Mouse (Mus musculus) lung, adult 18-20 months (tissue): ENCODE measurements around the gene Scn3a.

ENCODE experiments used
- DNase-seq, 2 experiments: peaks; one replicate each; pipeline ENCODE4 v3.0.0; 2022; ENCODE audit warnings: mixed read lengths in 2 of 2

Scn3a gene

DNA sequence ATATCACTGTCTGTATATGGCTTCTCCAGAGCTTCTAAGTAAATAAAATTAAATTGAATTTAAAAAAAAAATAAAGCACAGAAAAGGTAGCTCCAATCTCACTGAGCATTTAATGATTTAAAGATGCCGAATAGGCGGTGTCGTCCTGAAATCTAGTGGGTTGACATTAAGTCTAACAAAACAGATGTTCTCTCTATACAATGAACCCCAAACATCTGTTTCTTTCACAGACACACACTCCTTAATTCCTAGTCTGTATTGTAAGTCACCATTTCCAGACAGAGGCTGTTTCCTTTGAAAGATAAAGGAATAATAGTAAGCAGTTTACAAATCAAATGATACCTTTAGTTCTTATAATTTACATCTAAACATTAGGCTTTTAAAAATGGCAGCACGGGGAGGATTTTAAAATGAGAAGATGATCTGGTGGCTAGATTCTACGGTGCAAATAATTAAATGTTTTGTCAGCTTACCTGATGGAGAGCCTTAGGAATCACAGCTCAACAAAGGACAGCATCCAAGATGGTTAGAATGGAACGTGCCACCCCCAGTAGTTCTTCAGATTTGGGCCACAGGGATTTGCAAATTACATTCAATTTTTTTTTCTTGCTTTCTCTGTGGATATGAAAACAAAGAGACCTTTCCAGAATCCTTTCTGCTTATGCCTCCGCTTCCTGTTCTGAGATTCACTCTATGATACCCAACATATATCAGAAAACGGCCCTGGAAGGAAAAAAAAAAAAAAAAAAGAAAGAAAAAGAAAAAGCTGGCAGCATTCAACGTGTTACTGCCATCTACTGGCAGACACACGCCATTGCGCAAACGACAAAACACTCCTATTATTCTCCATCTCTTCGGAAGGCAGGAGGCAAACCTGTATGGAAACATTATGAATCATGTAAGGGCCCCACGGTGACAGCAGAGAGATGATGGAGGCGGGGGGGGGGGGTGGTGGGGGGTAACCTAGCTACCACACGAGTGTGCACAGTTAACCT, at the start of gene Scn3a:
Scn3a (minus strand) TSS at position 835 of the 995 bp plus-strand sequence.
- peak; percentile 10 to 29 for DNase-seq

DNA sequence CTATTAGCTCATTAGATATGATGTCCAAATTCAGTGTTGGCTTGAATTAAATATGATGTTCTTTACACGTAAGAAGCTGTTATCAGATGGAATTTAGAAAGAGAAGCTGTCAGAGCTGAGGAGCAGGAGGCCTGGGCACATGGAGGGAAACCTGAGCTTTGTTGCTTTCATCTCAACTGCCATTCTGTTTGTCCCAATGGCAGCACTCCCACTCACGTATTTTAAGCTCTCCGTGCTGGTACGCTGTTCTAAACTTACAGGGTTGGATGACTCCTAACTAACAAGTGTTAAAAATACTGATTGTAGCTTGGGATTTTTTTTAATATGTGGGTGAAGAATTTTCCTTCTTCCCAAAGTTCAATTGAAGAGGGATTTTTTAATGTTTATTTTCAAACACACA, 44.5 kb upstream of the Scn3a start:
- no peak for DNase-seq

DNA sequence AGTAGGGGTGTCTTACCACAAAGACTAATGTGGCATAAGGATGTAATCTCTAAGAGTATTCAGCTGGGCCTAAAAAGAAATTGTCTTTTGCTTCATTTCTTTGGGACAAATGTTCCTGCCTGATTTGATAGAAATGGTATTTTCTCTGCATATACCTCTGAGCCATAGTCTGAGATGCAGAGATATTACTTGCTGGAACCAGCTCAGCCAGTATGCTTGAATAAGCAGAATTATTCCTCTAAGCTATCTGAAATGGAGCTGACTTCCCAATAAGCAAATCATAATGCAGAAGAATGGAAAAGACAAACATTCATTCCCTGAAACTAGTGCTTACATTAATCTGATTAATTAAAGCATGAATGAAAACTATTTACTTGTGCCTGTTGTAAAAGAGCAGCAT, 40.4 kb upstream of the Scn3a start:
- DNase-seq: no peak

DNA sequence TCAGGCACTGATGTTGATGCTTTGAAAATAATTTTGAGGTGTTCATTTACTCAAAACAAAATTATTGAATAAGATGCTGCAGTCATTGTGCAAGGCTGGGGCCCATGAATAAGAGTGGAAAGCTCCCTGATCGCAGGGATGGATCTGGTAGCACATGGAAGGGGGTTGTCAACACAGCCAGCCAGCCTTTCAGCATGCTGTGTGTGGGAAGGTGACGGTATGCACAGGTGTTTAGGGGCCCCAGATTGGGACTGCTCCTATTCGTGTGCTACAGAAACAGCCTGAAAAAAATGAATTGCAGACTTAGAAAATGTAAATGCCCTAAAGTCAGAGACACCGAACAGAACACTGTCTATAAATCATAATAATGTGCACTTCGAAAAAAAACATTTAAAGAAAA, 20.3 kb upstream of the Scn3a start:
- DNase-seq: no peak

DNA sequence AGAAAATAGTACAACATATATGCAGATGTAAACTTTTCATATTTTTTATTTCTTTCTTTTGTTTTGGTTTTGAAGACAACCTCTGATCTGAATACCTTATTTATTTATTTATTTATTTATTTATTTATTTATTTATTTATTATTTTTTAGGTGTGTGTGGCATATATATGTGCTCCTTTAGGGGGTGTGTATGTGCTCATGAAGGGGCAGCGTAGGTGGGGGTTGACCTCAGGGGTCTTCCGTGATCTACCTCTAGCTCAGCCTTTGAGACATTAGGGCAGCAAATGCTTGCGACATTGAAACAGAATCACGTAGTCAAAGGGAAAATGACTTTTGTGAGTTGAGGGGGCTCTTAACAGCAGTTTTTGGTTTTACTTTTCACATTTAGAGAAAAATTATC, 498 bp upstream of the Scn3a start:
- no peak for DNase-seq

DNA sequence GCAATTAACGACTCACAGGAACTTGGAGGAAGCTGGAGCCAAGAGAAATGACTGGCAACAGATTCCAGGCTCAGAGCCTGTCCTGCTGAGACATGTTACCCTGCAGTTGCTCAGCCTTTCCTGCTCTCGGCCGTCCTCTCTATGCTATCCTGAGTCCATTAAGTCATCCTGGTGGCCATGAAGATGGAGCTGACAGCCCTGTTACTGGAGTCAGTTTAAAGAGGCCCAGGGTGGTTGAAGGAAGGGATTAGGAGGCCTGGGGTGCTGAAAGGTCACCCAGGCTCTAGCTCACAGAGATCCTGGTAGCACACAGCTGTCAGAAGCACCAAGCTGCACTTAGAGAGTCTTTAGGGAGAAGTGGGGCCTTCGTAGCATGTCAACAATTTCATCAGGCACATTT, 3.5 kb downstream of the Scn3a start:
- peak in 1 of 2 experiments; percentile 16 for DNase-seq

DNA sequence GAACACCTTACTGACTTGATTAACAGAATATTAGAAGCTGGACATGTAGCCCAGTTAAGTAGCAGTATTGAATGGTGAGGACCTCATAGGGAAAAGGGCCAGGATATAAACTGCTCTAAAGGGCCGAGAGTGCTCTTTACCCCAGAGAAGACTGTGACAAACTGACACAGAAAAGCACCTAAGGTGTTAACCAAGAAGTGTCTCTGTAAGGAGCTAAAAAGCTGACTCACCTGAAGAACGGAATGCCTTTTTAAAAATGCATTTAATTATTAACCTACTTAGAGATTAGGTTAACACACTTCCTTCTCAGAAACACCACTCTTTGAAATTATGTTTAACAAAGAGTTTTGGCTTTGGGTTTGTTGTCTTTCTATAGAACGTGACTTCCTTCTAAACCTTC, 9.7 kb downstream of the Scn3a start:
- DNase-seq: no peak

DNA sequence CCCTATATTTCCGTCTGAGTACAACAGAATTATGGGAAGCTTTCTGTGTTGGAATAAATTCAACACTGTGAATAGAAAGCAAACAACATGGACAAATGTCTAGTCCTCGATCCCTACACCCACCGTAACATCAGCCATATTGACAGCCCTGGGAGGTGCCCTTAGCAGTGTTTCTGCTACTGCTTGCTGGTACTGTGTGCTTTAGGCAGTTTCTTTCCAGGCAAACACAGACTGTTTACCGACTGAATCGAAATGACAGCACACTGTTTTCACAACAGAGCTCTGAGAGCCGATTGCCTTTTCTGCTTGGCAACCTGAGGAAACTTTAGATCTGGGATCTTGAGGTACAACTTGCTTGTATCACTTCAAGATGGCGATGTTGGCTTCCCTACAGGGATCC, 12.8 kb downstream of the Scn3a start:
- DNase-seq: no peak

DNA sequence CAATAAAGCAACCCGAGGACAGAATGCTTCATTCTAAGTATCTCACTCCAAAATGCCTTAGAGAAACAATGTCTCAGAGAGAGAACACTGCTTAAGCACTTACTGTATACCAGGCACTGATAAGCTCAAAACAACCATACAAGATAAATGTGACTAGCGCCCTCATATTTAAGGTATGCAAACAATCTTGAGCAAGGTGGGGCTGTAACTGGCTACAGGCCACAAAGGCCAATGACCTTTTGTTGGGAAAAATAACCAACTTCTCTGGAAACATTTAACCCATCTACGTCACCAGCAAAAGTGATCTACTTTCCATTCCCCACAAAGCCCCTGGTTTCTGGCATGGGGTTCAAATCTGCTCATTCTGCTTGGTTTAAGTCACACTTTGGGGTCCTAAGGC, 14.0 kb downstream of the Scn3a start:
- no peak for DNase-seq

DNA sequence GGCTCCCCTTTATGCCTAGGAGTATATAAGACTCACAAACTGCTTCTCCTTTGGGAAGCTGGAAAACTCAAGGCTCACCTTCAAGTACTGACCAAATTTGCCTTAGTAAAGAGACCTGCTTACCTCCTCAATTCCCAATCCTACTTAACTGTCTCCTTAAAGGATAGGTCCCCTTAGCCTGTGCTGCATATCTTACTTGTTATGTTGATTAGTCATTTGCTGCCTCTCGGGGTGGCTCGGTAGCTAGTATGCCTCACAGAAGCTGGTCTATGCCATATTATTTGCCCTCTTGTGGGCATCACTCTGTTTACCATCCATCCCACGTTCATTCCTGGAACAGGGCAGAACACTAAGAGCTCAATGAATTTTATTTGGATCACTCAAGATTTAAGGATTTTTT, 14.7 kb downstream of the Scn3a start:
- DNase-seq: no peak

DNA sequence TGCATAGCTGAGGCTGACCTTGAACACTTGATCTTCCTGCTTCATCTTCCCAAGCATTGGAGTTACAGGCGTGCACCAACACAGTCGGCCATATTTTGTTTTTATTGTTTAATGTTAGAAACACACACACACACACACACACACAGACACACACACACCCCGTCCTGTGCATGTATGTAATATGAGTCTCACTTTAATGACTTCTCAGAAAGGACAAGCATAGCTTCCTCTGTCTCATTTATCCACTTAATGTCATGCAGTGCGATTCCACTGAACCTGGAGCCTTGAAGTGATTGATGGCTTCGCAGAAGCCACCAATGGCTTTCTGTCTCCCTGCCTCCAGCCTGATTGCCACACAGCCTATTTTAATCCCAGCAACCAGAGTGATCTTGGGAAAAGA, 15.2 kb downstream of the Scn3a start:
- no peak for DNase-seq

DNA sequence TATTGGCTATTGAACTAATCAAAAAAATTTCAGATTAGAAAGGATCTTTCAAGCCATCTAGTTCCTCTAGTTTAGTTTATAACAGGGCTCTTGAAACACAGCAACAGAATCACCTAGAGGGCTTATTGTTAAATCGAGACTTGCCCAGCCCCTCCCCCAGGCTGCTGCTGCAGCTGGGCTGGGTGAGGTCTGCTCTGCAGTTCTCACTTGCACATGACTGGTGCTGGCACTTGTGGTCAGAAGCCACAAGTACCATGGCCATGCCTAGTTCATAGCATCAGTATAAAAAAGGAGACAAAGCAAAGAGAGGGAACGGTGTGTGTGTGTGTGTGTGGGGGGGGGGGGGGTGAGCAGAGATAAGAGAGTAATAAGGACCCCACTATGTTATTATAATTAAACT, 15.7 kb downstream of the Scn3a start:
- no peak for DNase-seq

DNA sequence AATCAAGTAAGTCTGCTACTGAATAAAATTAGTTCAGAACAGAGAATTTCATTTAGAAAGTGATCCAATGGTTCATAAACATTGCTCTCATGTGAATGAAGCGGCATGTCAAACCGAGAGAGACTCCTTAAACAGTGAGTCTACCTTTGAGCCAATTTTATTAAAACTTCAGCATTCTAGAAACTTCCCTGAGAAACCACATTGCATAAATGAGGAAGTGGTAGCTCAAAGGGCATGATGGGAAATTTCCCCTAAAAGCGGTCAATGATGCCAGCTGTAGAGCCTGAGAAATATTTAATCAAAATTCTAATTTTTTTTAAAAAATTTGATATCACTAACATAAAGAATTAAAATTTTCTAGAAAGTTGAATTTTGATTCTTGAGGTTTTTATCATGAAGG, 16.9 kb downstream of the Scn3a start:
- DNase-seq: no peak

DNA sequence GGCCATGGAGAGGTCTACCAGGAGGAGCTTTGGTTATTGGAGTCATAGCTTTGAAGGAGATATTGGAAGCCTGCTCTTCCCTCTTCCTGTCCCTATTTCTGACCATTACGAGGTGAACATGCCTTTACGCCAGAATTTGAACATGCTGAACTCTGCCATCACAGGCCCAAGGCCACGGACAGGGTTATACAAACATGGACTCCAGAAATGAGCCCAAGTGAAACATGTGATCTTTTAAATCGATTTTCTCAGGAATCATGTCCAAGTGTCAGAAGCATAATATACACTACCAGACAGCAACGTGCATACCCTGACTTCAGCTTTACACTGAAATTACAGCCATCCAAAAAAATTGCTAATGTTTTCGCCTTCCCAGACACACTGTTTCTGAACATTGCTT, 18.8 kb downstream of the Scn3a start:
- no peak for DNase-seq

DNA sequence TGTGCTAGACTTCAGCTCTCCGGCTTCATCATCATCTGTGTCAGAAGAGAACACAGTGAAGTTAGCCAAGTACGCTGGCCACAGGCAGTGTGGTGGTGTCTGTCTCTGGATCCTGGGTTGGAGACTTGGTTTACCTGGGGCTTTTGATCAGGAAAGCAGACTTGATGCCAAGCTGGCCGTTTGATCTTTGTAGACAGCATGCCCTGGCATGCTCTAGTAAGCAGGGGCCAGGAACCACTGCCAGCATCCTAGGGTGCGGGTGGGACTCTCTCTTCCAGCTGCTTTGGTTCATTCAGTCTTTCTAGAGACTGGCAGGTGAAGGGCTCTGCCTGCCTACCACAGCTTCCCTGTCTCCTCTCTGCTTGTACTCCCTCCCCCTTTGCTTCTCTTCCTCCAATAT, 20.1 kb downstream of the Scn3a start:
- no peak for DNase-seq

DNA sequence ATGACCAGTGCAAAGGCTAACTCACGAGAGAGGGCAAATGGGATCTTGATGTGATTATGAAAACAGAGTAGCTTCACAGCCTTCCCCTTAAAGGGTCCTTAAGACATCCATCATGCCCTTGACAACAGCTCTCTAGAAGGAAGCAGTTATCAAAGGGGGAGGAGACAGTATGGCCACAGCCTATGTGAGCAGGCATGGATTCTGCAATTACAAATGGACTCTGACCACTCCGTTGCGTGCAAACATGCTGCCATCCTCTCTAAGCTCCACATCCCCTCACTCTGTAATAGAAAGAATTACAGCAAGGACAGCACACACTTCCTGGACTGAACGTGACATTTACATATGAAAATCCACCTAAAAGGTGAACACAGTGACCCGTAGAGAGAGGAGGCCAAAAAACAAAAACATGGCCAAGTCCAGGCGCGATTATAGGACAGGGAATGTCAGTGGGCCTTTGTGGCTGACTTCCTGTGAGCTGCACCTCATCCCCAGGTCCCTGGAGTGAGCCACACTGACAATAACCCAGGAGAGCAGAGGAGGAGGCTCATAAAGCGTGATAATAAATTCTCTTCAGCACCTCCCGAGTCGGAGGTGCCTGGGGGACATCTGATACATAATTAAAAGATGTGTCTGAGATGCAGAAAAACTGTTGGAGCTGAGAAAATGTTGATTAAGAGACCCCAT, 24.4 kb downstream of the Scn3a start:
- DNase-seq: no peak

DNA sequence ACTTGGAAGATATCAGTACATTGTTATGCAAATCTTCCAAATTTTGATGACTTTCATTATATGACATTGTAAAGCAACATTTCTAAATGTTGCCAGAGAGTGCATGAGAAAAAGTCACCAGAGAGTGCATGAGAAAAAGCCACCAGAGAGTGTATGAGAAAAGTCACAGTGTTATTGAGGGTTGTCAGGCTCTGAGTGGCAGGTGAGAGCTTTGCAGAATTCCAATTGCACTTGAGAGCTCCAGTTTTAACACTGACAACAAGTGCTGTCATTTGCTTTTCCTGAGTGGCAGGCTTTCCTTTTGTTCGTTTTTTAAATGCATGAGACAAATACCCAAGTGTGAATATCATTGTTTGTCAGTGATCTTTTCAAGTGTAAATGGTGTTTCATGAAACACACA, 25.6 kb downstream of the Scn3a start:
- DNase-seq: no peak

DNA sequence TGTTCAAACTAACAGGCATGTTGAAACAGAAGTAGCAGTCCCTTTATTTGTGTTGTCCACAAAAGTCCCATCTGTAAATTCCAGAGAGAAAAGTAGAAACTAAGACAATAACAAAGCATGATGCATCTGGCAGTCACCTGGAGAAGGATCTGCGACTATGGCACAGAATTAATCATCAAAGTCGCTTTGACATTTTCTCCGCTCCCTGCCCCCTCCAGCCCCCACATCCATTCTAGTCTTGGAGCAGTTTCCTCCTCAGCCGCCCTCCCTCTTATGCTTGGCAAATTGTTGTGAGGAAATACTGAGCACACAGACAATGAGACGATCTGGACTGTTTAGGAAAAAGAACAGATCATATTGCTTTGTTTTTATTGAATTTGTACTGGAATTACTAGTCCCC, 29.0 kb downstream of the Scn3a start:
- DNase-seq: no peak

DNA sequence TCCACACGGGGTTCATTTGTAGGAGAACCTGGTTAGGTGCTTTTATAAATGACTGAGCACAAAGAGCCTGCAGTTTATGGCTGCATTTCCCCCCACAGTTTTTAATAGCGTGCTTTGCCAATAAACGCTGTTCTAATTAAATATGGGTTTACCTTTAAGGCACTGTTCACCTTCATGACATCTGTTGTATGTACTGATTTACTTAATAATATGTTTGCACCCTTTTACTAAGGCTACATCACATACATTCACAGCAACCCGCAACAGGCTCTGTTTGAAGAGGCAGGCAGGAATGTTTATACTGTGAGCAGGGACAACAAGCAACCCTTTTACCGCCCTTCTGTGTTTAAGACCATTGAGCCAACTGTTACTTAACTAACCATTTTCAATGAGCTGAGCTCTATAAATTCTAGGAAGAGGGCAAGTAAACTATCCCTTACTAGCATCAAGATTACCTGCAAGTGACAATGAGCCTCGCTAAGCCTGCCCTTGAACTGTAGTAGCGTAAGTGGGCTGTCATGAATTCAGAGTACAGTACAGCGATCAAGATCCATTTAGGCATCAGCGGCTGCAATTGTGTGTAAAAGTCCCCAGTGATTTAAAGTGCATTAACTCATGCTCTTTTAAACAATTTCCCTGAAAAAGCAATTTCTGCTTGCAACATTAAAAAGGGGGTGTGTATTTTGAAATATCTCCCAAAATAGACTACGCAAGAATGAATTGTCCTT, 35.1 kb downstream of the Scn3a start:
- no peak for DNase-seq

DNA sequence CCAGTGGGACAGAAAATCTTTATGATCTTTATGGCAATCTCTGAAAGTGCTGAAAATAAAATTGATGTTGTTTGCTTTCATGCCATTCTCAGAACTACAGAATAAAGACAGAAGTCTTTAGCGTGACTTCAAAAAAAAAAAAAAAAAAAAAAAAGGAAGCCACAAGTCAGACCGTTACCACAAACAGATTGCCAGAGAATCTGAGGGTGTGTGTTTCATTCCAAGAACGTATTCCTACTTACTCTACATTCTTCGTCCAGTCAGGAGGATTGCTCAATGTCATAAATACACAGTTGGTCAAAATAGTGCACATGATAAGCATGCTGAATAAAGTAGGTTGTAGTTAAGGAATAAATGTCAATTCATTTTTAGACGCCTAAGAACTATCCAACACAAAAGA, 38.3 kb downstream of the Scn3a start:
- DNase-seq: no peak

DNA sequence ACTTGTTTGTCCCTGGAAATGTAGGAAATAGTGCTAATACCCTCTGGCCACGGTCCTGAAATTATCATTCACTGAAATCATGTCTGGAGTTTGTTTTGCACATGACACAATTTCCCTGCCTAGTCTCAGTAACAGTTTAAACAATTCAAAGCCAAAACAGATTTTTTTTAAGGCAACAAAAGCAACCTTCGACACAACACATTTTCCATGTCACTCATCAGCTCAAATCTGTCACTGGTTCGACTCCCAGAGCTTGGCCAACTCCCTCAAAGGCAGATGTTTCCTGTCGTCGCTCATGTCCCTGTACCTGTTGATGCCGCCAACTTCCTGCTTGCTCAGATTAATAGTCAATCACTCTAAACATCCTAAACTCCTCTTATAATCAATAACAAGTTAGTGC, 50.7 kb downstream of the Scn3a start:
- peak; percentile 10 to 36 for DNase-seq

DNA sequence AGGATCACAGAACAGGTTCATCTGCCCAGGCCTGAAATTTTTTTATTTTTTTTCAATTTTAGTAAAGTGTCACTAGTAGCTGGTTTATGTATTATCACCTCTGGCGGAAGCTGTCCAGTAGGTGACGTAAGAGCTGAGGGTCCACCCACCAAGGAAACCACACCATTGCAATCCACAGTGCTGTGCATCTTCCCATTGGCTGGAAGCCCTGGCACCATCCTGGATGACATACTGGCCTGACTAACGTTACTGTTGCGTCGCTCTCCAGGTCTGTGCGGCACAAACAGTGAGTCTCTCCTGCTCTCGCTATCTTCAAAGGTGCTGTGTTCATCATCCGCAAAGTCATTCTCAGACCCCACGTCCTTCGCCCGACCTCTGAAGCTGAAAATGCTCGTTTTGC, 59.2 kb downstream of the Scn3a start:
- DNase-seq: no peak

DNA sequence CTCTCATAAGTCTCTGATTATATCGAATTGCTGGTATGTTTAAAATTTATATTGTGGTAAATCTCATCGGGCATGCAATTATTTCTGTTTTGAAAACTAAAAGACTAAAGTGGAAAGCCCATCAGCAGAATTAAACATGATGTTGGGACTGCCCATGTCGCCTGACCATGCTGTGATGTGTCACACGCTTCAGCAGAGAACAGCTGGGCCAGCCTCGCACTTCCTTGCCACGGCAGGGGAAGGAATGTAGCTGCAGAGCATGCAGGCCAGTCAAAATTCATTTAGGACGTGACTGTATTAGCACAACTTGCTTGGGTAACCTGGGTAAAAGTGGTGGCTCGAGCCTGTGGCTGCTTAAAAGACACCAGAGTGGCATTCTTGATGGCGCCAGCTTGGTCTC, 77.0 kb downstream of the Scn3a start:
- DNase-seq: no peak

DNA sequence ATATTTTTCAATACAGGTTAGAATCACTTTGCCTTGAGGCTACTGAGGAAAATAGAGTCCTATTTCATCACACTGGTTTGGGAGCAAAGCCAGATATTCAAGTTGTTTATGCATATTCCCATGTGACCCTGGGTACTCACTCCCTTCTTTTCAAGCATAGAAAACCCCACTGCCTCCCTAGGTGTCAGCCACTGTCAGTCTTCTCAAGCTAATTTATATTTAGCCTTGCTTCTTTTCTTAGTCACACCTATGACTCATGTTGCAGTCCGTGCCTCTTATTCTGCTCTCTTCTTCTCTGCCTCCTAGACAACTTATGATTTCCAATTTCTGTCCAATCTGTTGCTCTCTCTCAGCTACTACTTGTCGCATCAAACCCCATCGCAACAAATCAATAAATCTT, 84.0 kb downstream of the Scn3a start:
- DNase-seq: no peak
